Mouse (Mus musculus) CH12.LX (cell line): Measurements from ENCODE around the gene Ces2a. TPM values are rescaled to one million over a fixed set of nuclear protein-coding genes. Genes with fewer than 3 reads are reported as not detected.

Source experiments
- DNase-seq: peaks from one replicate; pipeline ENCODE4 v3.0.0-alpha.2; 2013; ENCODE audit errors: extremely low read depth
- H3K27ac ChIP-seq: 2 replicates; pipeline ENCODE4 v1.5.1; 2012; ENCODE audit warnings: low read depth, mild to moderate bottlenecking, control low read depth, moderate library complexity; ENCODE audit not compliant: insufficient read depth
- H3K27me3 ChIP-seq: replicated peaks from 2 replicates; pipeline ENCODE3; 2012; ENCODE audit warnings: inconsistent platforms
- H3K36me3 ChIP-seq, 2 experiments: replicated peaks in 1 of 2; 2 replicates each; pipeline versions ENCODE3 to v1.6.1; 2012; ENCODE audit warnings: inconsistent platforms in 1 of 2, low read length in 1 of 2, mild to moderate bottlenecking in 1 of 2, mixed read lengths in 1 of 2, moderate library complexity in 1 of 2; ENCODE audit not compliant: control insufficient read depth in 1 of 2, insufficient read depth in 1 of 2
- H3K4me1 ChIP-seq, 2 experiments: 2 replicates each; pipeline ENCODE4 v1.6.1; 2012; ENCODE audit warnings: inconsistent platforms in 1 of 2, moderate library complexity in 1 of 2; ENCODE audit not compliant: insufficient read depth in 2 of 2, control insufficient read depth in 1 of 2
- H3K4me2 ChIP-seq: 2 replicates; pipeline ENCODE4 v1.6.1; 2012; ENCODE audit warnings: low read depth, mild to moderate bottlenecking, control low read depth; ENCODE audit not compliant: poor library complexity, insufficient read depth, severe bottlenecking
- H3K4me3 ChIP-seq, 3 experiments: fragments of 150-350 bp in 1 of 3; sonication (generic) in 1 of 3; replicated peaks in 1 of 3; 2 replicates each; pipeline versions ENCODE3 to v1.5.1; 2011 to 2012; ENCODE audit warnings: low read depth in 2 of 3, low read length in 2 of 3, mild to moderate bottlenecking in 2 of 3, moderate library complexity in 2 of 3, control low read depth in 1 of 3, improper control_type of control experiment in 1 of 3, inconsistent platforms in 1 of 3, mixed read lengths in 1 of 3; ENCODE audit not compliant: poor library complexity in 1 of 3
- H3K79me2 ChIP-seq: replicated peaks from 2 replicates; pipeline ENCODE4 v1.6.1; 2012; ENCODE audit warnings: mild to moderate bottlenecking, moderate library complexity; ENCODE audit not compliant: control insufficient read depth, poor library complexity, insufficient read depth, severe bottlenecking; ENCODE audit errors: extremely low read depth
- H3K9ac ChIP-seq: 2 replicates; pipeline ENCODE4 v1.6.1; 2012; ENCODE audit warnings: low read depth, mild to moderate bottlenecking, control low read depth, moderate library complexity; ENCODE audit not compliant: insufficient read depth
- H3K9me3 ChIP-seq: replicated peaks from 2 replicates; pipeline ENCODE3; 2012; ENCODE audit warnings: low read length, inconsistent platforms, mixed read lengths
- BHLHE40 ChIP-seq: IDR thresholded peaks from 2 replicates; pipeline ENCODE4 v1.6.1; 2011; ENCODE audit warnings: mild to moderate bottlenecking, low read depth, low read length, improper control_type of control experiment
- CHD2 ChIP-seq: IDR thresholded peaks from 2 replicates; pipeline ENCODE4 v1.6.1; 2011; ENCODE audit warnings: low read length, improper control_type of control experiment
- CTCF ChIP-seq, 2 experiments: IDR thresholded peaks in 1 of 2; conservative IDR thresholded peaks in 1 of 2; 2 replicates each; pipeline ENCODE4 v1.5.1; 2011 to 2012; ENCODE audit warnings: low read depth in 2 of 2, low read length in 2 of 2, improper control_type of control experiment in 1 of 2, inconsistent platforms in 1 of 2, mild to moderate bottlenecking in 1 of 2, moderate library complexity in 1 of 2
- ELF1 ChIP-seq: IDR thresholded peaks from 2 replicates; pipeline ENCODE4 v1.6.1; 2014; ENCODE audit warnings: low read depth, mild to moderate bottlenecking, inconsistent platforms, low read length, improper control_type of control experiment
- EP300 ChIP-seq: IDR thresholded peaks from 2 replicates; pipeline ENCODE4 v1.6.1; 2011; ENCODE audit warnings: low read length, improper control_type of control experiment
- ETS1 ChIP-seq: conservative IDR thresholded peaks from 2 replicates; pipeline ENCODE4 v1.6.1; 2012; ENCODE audit warnings: low read depth, mild to moderate bottlenecking, inconsistent platforms, low read length, improper control_type of control experiment, moderate library complexity
- GABPA ChIP-seq: IDR thresholded peaks from 2 replicates; pipeline ENCODE4 v1.6.1; 2012; ENCODE audit warnings: low read depth, low read length, improper control_type of control experiment, inconsistent platforms; ENCODE audit not compliant: insufficient replicate concordance
- HCFC1 ChIP-seq: IDR thresholded peaks from 2 replicates; pipeline ENCODE4 v1.6.1; 2012; ENCODE audit warnings: low read depth, mild to moderate bottlenecking, inconsistent platforms, low read length, improper control_type of control experiment
- IRF4 ChIP-seq: IDR thresholded peaks from 2 replicates; pipeline ENCODE4 v1.6.1; 2014; ENCODE audit warnings: low read depth, mild to moderate bottlenecking, inconsistent platforms, low read length, improper control_type of control experiment
- JUND ChIP-seq: conservative IDR thresholded peaks from 2 replicates; pipeline ENCODE4 v1.6.1; 2011; ENCODE audit warnings: low read depth, low read length, improper control_type of control experiment
- KAT2A ChIP-seq: IDR thresholded peaks from 2 replicates; pipeline ENCODE4 v1.6.1; 2012; ENCODE audit warnings: low read length, improper control_type of control experiment, inconsistent platforms; ENCODE audit not compliant: insufficient replicate concordance
- MAFK ChIP-seq: IDR thresholded peaks from 2 replicates; pipeline ENCODE4 v1.6.1; 2011; ENCODE audit warnings: low read length, improper control_type of control experiment; ENCODE audit not compliant: insufficient replicate concordance
- MAX ChIP-seq: IDR thresholded peaks from 2 replicates; pipeline ENCODE4 v1.6.1; 2011; ENCODE audit warnings: low read length, improper control_type of control experiment
- MAZ ChIP-seq: IDR thresholded peaks from 2 replicates; pipeline ENCODE4 v1.6.1; 2012; ENCODE audit warnings: low read depth, mild to moderate bottlenecking, inconsistent platforms, low read length, improper control_type of control experiment, moderate library complexity
- MEF2A ChIP-seq: IDR thresholded peaks from 2 replicates; pipeline ENCODE4 v1.6.1; 2014; ENCODE audit warnings: low read depth, mild to moderate bottlenecking, inconsistent platforms, low read length, improper control_type of control experiment, borderline replicate concordance
- MXI1 ChIP-seq: IDR thresholded peaks from 2 replicates; pipeline ENCODE4 v1.6.1; 2011; ENCODE audit warnings: mild to moderate bottlenecking, low read depth, low read length, improper control_type of control experiment
- MYC ChIP-seq: IDR thresholded peaks from 2 replicates; pipeline ENCODE4 v1.6.1; 2011; ENCODE audit warnings: low read depth, mild to moderate bottlenecking, improper control_type of control experiment, low read length
- NELFE ChIP-seq: IDR thresholded peaks from 2 replicates; pipeline ENCODE4 v1.6.1; 2011; ENCODE audit warnings: low read depth, low read length, improper control_type of control experiment
- NRF1 ChIP-seq: IDR thresholded peaks from 2 replicates; pipeline ENCODE4 v1.6.1; 2014; ENCODE audit warnings: low read depth, mild to moderate bottlenecking, inconsistent platforms, low read length, improper control_type of control experiment, moderate library complexity
- POLR2A ChIP-seq: IDR thresholded peaks from 2 replicates; pipeline ENCODE4 v1.6.1; 2011; ENCODE audit warnings: low read depth, mild to moderate bottlenecking, improper control_type of control experiment, low read length
- POLR2AphosphoS2 ChIP-seq: IDR thresholded peaks from 2 replicates; pipeline ENCODE4 v1.6.1; 2011; ENCODE audit warnings: low read depth, low read length, improper control_type of control experiment
- RAD21 ChIP-seq: IDR thresholded peaks from 2 replicates; pipeline ENCODE4 v1.6.1; 2011; ENCODE audit warnings: low read depth, mild to moderate bottlenecking, low read length, improper control_type of control experiment, moderate library complexity
- RCOR1 ChIP-seq: conservative IDR thresholded peaks from 2 replicates; pipeline ENCODE4 v1.6.1; 2012; ENCODE audit warnings: low read depth, mild to moderate bottlenecking, inconsistent platforms, low read length, improper control_type of control experiment
- SIN3A ChIP-seq: IDR thresholded peaks from 2 replicates; pipeline ENCODE4 v1.6.1; 2012; ENCODE audit warnings: low read length, improper control_type of control experiment, inconsistent platforms
- SMC3 ChIP-seq: IDR thresholded peaks from 2 replicates; pipeline ENCODE4 v1.6.1; 2011; ENCODE audit warnings: low read depth, low read length, improper control_type of control experiment
- TCF12 ChIP-seq: IDR thresholded peaks from 2 replicates; pipeline ENCODE4 v1.6.1; 2014; ENCODE audit warnings: low read depth, mild to moderate bottlenecking, inconsistent platforms, low read length, improper control_type of control experiment
- USF1 ChIP-seq: IDR thresholded peaks from 2 replicates; pipeline ENCODE4 v1.6.1; 2014; ENCODE audit warnings: low read depth, mild to moderate bottlenecking, inconsistent platforms, low read length, improper control_type of control experiment
- USF2 ChIP-seq: conservative IDR thresholded peaks from 2 replicates; pipeline ENCODE4 v1.6.1; 2011; ENCODE audit warnings: low read depth, low read length, improper control_type of control experiment
- ZC3H11A ChIP-seq: IDR thresholded peaks from 2 replicates; pipeline ENCODE4 v1.6.1; 2012; ENCODE audit warnings: low read depth, mild to moderate bottlenecking, inconsistent platforms, low read length, improper control_type of control experiment
- ZKSCAN1 ChIP-seq: IDR thresholded peaks from 2 replicates; pipeline ENCODE4 v1.6.1; 2012; ENCODE audit warnings: low read depth, inconsistent platforms, low read length, improper control_type of control experiment, borderline replicate concordance
- ZMIZ1 ChIP-seq: IDR thresholded peaks from 2 replicates; pipeline ENCODE4 v1.6.1; 2012; ENCODE audit warnings: low read depth, mild to moderate bottlenecking, inconsistent platforms, low read length, improper control_type of control experiment
- ZNF384 ChIP-seq: IDR thresholded peaks from 2 replicates; pipeline ENCODE4 v1.6.1; 2012; ENCODE audit warnings: low read depth, low read length, improper control_type of control experiment, inconsistent platforms
- dilution Hi-C: fragments of 300-500 bp; cut with MboI; formaldehyde crosslinking; loops from 2 replicates; pipeline ENCODE4 v1.14.3; 2020; ENCODE audit warnings: low sequenced_read_pairs; ENCODE audit not compliant: extremely low pct_unique_long_range_greater_than_20kb, extremely low pct_ligation_motif_present
- in situ Hi-C: fragments of 300-500 bp; cut with MboI; formaldehyde crosslinking; loops from 3 replicates; pipeline ENCODE4 v1.14.3; 2019; ENCODE audit warnings: low sequenced_read_pairs, low pct_ligation_motif_present, low pct_unique_long_range_greater_than_20kb, mixed read lengths
- polyA plus RNA-seq: library from polyadenylated mRNA; unstranded; fragments of >175 nt; gene quantifications from 2 replicates; pipeline ENCODE4 v1.2.1, GENCODE M21; 2012; ENCODE audit warnings: low read depth; ENCODE audit not compliant: insufficient read length
- total RNA-seq, 2 experiments: library from RNA; depleted of rRNA; stranded (reverse); fragments of 300-350 nt in 1 of 2; fragments of >200 nt in 1 of 2; gene quantifications; 2 replicates each; pipeline ENCODE4 v1.2.3; 2012 to 2014

The Ces2a gene
- total and polyA plus RNA-seq, 3 experiments = not detected

- no peaks in the 10 kb centered on the region for H3K36me3 ChIP-seq
- in situ Hi-C loops = loop anchor here (10.0 kb wide), 1 partner anchor 137 kb away; no protein-coding TSS in a partner anchor
- peaks cover 2% of the 10 kb centered on the region for H3K27me3 ChIP-seq
- no peak overlapping the region for H3K9ac ChIP-seq
- H3K4me3 ChIP-seq = no peak overlapping the region
- no peak overlapping the region for H3K4me2 ChIP-seq
- no peak for DNase-seq
- no peaks in the 10 kb centered on the region for H3K9me3 ChIP-seq
- TF ChIP-seq BHLHE40 (no peak), CTCF (conservative IDR thresholded peaks at IDR 0.05 in 1 of 2, IDR thresholded peaks at IDR 0.05 in 1 of 2; ENCODE audit: low read depth in 2 of 2, low read length in 2 of 2) (peak in 1 of 2 experiments; percentile 33; a peak in 2 of 4 replicates), SMC3 (peak; percentile 30), POLR2AphosphoS2 (no peak), RCOR1 (no peak), MAZ (no peak), MYC (no peak), EP300 (no peak), ZNF384 (no peak), RAD21 (no peak; the same call in 1 of the 2 replicates)
- TF ChIP-seq, all 38 proteins: peak for 2
- H3K4me1 ChIP-seq = 0 out of 4 replicates have a peak, but pooled peaks cover 0 to 3% of the 10 kb centered on the region in 2 experiments
- dilution Hi-C loops = no loop called here
- H3K79me2 ChIP-seq = no peaks in the 10 kb centered on the region
- no peak overlapping the region for H3K27ac ChIP-seq
Observed at GRCm38 (mm10) chr8:104742039-104742438, 8.2 kb downstream of the Ces2a start.

- H3K4me2 ChIP-seq = no peak overlapping the region
- dilution Hi-C loops (no loop called here), in situ Hi-C loops (loop anchor here (10.0 kb wide), 1 partner anchor 139 kb away; no protein-coding TSS in a partner anchor)
- H3K9ac ChIP-seq = no peak overlapping the region
- no peaks in the 10 kb centered on the region for H3K36me3 ChIP-seq
- no peak for DNase-seq
- H3K27ac ChIP-seq = no peak overlapping the region
- no peak overlapping the region for H3K4me3 ChIP-seq
- H3K4me1 ChIP-seq = 0 out of 4 replicates have a peak, but pooled peaks cover 0 to 3% of the 10 kb centered on the region in 2 experiments
- H3K79me2 ChIP-seq = no peaks in the 10 kb centered on the region
- H3K9me3 ChIP-seq = no peaks in the 10 kb centered on the region
- peaks cover 2% of the 10 kb centered on the region for H3K27me3 ChIP-seq
- TF ChIP-seq CTCF (conservative IDR thresholded peaks at IDR 0.05 in 1 of 2, IDR thresholded peaks at IDR 0.05 in 1 of 2; ENCODE audit: low read depth in 2 of 2, low read length in 2 of 2) = peak in 1 of 2 experiments; percentile 50; a peak in 2 of 4 replicates
- TF ChIP-seq POLR2AphosphoS2 = no peak
- TF ChIP-seq ETS1 = no peak
- TF ChIP-seq KAT2A = no peak
- no peak for TF ChIP-seq SIN3A
- no peak for TF ChIP-seq MXI1
- no peak for TF ChIP-seq USF1
- TF ChIP-seq MYC = no peak
- TF ChIP-seq TCF12 = no peak
- TF ChIP-seq CHD2 = no peak
- no peak for TF ChIP-seq IRF4
- TF ChIP-seq GABPA = no peak
- no peak for TF ChIP-seq ZMIZ1
- no peak for TF ChIP-seq MEF2A
- no peak for TF ChIP-seq MAX
- TF ChIP-seq POLR2A = no peak
- no peak for TF ChIP-seq NRF1
- peak; percentile 35 for TF ChIP-seq RAD21
- TF ChIP-seq JUND = no peak
- TF ChIP-seq ZC3H11A = no peak
- no peak for TF ChIP-seq MAFK
- TF ChIP-seq NELFE = no peak
- TF ChIP-seq SMC3 = 0 out of 2 replicates have a peak, but pooled peaks have one; percentile 10
- no peak for TF ChIP-seq HCFC1
- no peak for TF ChIP-seq MAZ
- no peak for TF ChIP-seq ELF1
- TF ChIP-seq BHLHE40 = no peak
- TF ChIP-seq ZKSCAN1 = no peak
- TF ChIP-seq RCOR1 = no peak
- no peak for TF ChIP-seq USF2
Observed at GRCm38 (mm10) chr8:104743410-104743809, 9.6 kb downstream of the Ces2a start.
